Mouse (Mus musculus) embryonic facial prominence, embryonic 11.5 days (tissue): Measurements from ENCODE around the gene Hic2. TPM values are rescaled to one million over a fixed set of nuclear protein-coding genes. Genes with fewer than 3 reads are reported as not detected.

ENCODE experiments used
- ATAC-seq: fragments of 200-750 bp; cut with Nextera tagmentation; replicated peaks from 2 replicates; pipeline ENCODE4 v1.8.0; 2017; ENCODE audit warnings: low read depth; ENCODE audit not compliant: insufficient number of reproducible peaks, low FRiP score, low TSS enrichment
- DNase-seq: peaks from one replicate; pipeline ENCODE4 v3.0.0-alpha.2; 2015; ENCODE audit warnings: low spot score
- H3K27ac ChIP-seq: fragments of 300-500 bp; sonication (generic); replicated peaks from 2 replicates; pipeline ENCODE4 v1.5.1; 2014; ENCODE audit warnings: mild to moderate bottlenecking, low read depth, low read length, control low read depth
- H3K27me3 ChIP-seq: fragments of 300-500 bp; sonication (generic); 2 replicates; pipeline ENCODE4 v1.6.1; 2014; ENCODE audit warnings: mild to moderate bottlenecking, low read length, moderate library complexity, mixed read lengths; ENCODE audit not compliant: control insufficient read depth, insufficient read depth
- H3K36me3 ChIP-seq: fragments of 300-500 bp; sonication (generic); replicated peaks from 2 replicates; pipeline ENCODE4 v1.6.1; 2014; ENCODE audit warnings: low read depth, mild to moderate bottlenecking, low read length, moderate library complexity, mixed read lengths; ENCODE audit not compliant: control insufficient read depth, insufficient read depth
- H3K4me1 ChIP-seq: fragments of 300-500 bp; sonication (generic); 2 replicates; pipeline ENCODE4 v1.6.1; 2014; ENCODE audit warnings: low read length, mixed read lengths; ENCODE audit not compliant: control insufficient read depth, insufficient read depth
- H3K4me2 ChIP-seq: fragments of 300-500 bp; sonication (generic); 2 replicates; pipeline ENCODE4 v1.6.1; 2014; ENCODE audit warnings: low read depth, mild to moderate bottlenecking, control low read depth, low read length, moderate library complexity
- H3K4me3 ChIP-seq: fragments of 300-500 bp; sonication (generic); 2 replicates; pipeline ENCODE4 v1.5.1; 2014; ENCODE audit warnings: low read depth, low read length, control low read depth
- H3K9ac ChIP-seq: fragments of 300-500 bp; sonication (generic); replicated peaks from 2 replicates; pipeline ENCODE4 v1.6.1; 2014; ENCODE audit warnings: mild to moderate bottlenecking, control low read depth, low read length
- H3K9me3 ChIP-seq: fragments of 300-500 bp; sonication (generic); replicated peaks from 2 replicates; pipeline ENCODE4 v1.6.1; 2016; ENCODE audit warnings: mild to moderate bottlenecking, low read length, inconsistent platforms, mixed read lengths; ENCODE audit not compliant: control insufficient read depth
- WGBS: fragments of 180-500 bp; shearing (Covaris S2); extraction: QIAGEN DNeasy Blood & Tissue Kit; methylation state at CpG from one replicate; pipeline ENCODE4 v1.1.7; 2014; 5-methylcytosine and 5-hydroxymethylcytosine counted together
- polyA plus RNA-seq: library from polyadenylated mRNA; unstranded; fragments of >200 nt; fragmentation: Nextera tagmentation; extraction: Ambion mirVana; gene quantifications from 2 replicates; pipeline ENCODE4 v1.2.1, GENCODE M21; 2014

Hic2 gene
- polyA plus RNA-seq, 1 experiment from 2014 or later: 6.1 TPM

DNA sequence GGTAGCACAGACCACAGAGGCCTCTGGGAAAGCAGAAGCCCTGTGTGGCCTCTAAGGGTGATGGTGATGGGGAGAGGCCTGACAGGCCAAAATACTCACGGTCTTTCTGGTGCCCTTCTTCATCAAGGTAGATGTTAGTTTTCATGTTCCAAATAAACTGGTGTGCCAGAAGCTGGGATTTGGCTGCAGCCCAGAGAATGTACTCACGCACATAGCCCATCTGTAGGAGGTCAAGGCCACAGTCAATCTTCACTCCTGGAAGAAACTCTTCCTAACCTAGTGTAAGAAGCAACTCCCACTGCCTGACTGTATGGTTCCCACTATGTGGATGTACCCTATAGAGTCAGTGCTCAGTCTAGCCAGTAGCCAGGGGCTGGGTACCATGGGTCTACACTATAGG, 57.6 kb downstream of the Hic2 start:
- ATAC-seq: no peak
- no peak for DNase-seq
- Histone ChIP-seq H3K27me3 (no peaks in the 10 kb centered on the region), H3K4me1 (no peaks in the 10 kb centered on the region), H3K4me3 (no peak overlapping the region), H3K4me2 (no peak overlapping the region), H3K9ac (no peak overlapping the region), H3K9me3 (no peaks in the 10 kb centered on the region), H3K27ac (no peak overlapping the region), H3K36me3 (no peaks in the 10 kb centered on the region; the same call in 1 of the 2 replicates)
- 93% methylated on average over 2 of the region's 2 CpGs for WGBS

DNA sequence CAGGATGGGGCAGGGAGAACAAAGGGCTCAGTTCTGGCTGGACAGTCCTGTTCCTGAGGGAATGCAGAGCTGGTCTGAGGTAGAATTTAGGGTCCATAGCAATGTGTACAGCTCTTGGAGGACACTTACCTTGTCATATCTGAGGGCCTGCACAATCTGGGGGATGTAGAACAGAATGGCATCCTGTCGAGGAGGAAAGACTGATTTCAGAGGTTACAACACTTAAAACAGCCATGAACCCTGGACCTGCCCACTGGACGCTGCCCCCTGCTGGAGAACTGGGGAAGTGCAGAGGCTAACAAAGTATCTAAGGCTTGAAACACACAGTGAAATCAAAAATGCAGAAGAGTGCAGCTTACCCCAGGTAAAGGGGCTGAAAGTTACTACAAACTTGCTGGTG, 59.4 kb downstream of the Hic2 start:
- ATAC-seq (no peak), DNase-seq (peak; percentile 86)
- Histone ChIP-seq H3K27ac (no peak overlapping the region), H3K9me3 (no peaks in the 10 kb centered on the region), H3K4me1 (no peaks in the 10 kb centered on the region), H3K27me3 (no peaks in the 10 kb centered on the region), H3K9ac (no peak overlapping the region), H3K4me2 (no peak overlapping the region), H3K4me3 (no peak overlapping the region), H3K36me3 (no peaks in the 10 kb centered on the region; the same call in none of the 2 replicates)
- WGBS: 7% methylated on average over 2 of the region's 2 CpGs

DNA sequence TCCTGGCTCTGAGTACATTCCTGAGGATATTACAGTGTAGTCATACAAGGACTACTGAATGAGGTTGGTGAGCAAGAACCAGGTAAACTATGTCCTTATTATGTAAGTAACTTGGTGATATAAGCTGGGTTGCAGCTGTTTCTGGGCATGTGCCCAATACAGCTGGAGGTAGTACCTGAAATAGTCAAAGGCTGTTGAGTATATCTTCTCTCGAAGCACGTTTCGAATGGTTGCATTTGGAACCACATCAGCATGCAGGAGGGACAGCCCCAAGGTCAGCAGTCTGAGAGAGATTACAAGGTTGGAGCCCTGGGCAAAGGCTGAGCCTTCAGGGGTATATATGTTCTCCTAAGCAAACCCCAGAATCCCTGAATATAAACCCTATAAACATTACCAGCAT, 67.4 kb downstream of the Hic2 start:
- 92% methylated on average over 3 of the region's 3 CpGs for WGBS
- Histone ChIP-seq H3K27me3 (no peaks in the 10 kb centered on the region), H3K4me2 (no peak overlapping the region), H3K36me3 (peaks cover 3% of the 10 kb centered on the region), H3K9ac (no peak overlapping the region), H3K9me3 (no peaks in the 10 kb centered on the region), H3K4me3 (no peak overlapping the region), H3K4me1 (no peaks in the 10 kb centered on the region), H3K27ac (no peak overlapping the region)
- DNase-seq (no peak), ATAC-seq (no peak)

DNA sequence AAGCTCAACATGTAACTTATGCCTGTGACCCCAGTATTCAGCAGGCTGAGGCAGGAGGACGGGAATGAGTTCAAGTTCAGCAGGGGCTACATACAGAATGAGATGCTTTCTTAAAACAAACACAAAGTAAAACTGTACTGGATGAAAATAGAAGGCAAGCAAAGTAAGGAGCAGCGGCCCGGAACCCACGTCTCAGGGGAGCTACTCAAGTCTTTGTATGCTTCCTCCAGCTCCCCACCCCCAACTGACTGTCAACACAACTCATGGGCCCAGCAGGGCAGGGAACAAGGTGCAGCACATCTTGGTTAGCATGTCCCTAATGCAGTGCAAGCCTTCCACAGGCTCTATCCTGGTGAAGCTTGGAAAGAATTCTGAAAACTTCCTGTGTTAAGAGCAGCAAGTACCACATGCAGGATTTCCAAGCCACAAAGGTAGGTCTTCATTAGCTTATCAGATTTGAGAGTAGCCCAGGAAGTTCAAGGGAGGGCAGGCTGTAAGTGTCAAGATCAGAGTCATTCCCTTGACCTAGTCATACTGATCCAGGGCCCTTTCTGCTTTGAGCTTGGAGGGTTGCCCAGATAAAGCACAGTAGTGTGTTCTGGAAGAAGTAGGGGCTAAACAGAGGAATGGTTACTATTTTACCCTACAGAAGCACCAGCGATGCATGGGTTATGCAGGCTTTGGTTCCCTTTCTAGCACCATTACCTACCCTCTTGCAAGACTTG, 70.3 kb downstream of the Hic2 start:
- Histone ChIP-seq H3K27ac (no peak overlapping the region), H3K4me3 (no peak overlapping the region), H3K9me3 (no peaks in the 10 kb centered on the region), H3K9ac (no peak overlapping the region), H3K36me3 (peaks cover 3% of the 10 kb centered on the region), H3K27me3 (no peaks in the 10 kb centered on the region), H3K4me2 (no peak overlapping the region), H3K4me1 (no peaks in the 10 kb centered on the region)
- DNase-seq (no peak), ATAC-seq (no peak)
- WGBS: 86% methylated on average over 5 of the region's 5 CpGs

DNA sequence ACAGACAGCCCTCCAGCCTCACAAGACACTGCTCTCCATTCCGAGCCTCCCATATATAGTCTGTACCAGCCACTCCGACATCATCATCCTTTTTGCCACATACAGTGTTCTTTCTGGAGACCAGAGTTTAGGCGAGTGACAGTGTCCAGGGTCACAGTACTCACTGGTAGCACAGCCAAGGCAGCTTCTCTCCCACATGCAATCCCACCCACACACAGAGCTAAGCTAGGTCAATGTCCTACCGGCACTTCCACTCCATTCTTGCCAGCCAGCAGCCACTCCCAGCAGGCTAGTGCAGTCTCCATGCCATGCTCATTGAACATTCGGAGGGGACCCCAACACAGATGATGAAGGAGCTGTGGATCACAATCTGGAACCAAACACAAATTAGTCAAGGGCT, 74.1 kb downstream of the Hic2 start:
- no peak for DNase-seq
- Histone ChIP-seq H3K27me3 (no peaks in the 10 kb centered on the region), H3K4me2 (no peak overlapping the region), H3K9ac (no peak overlapping the region), H3K4me3 (no peak overlapping the region), H3K36me3 (peaks cover 3% of the 10 kb centered on the region), H3K4me1 (no peaks in the 10 kb centered on the region), H3K9me3 (no peaks in the 10 kb centered on the region), H3K27ac (no peak overlapping the region)
- ATAC-seq: no peak
- 96% methylated on average over 5 of the region's 5 CpGs for WGBS

DNA sequence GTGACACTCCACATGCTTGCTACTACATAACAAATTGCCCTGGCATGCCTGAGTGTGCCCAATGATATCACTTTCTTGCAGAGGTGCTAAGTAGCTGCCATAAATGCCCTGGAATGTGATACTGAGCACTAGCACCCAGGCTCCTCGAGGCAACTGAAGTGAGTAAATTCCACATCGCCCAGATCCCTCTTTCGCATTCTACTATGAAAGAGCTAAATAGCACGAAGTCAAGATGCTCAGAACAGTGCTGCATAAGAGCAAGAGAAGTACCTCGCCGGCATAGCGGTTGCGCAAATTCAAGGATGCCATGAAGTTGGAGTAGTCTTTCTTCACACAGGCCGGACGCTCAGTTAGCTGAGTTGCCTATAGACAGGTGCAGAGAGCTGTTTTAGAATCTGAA, 75.7 kb downstream of the Hic2 start:
- Histone ChIP-seq H3K4me1 (no peaks in the 10 kb centered on the region), H3K36me3 (no peaks in the 10 kb centered on the region; the same call in 1 of the 2 replicates), H3K9ac (no peak overlapping the region), H3K4me2 (no peak overlapping the region), H3K27me3 (no peaks in the 10 kb centered on the region), H3K9me3 (no peaks in the 10 kb centered on the region), H3K4me3 (no peak overlapping the region), H3K27ac (no peak overlapping the region)
- ATAC-seq: no peak
- WGBS: 91% methylated on average over 10 of the region's 10 CpGs
- DNase-seq: no peak

DNA sequence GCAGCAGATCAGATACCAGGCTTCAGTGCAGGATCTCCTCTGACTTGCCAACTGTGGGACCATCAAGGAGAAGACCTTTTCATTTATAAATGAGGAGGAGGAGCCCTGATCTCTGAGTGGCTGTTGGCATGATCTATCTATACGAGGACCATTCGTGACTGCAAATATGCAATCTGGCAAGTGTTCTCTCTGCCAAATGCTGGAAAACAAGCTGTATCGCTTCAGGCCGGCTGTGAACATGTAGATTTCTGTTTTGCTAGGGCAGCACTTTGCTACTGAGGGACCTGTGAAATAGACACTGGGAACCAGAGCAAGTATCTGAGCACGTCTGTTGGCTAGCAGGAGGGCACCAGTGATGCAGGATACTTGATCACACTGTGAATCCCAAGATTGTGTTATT, 79.2 kb downstream of the Hic2 start:
- H3K4me3 ChIP-seq: no peak overlapping the region
- 96% methylated on average over 5 of the region's 5 CpGs for WGBS
- no peak overlapping the region for H3K9ac ChIP-seq
- ATAC-seq: no peak
- no peak overlapping the region for H3K4me2 ChIP-seq
- no peaks in the 10 kb centered on the region for H3K9me3 ChIP-seq
- no peak for DNase-seq
- H3K27ac ChIP-seq: no peak overlapping the region
- no peaks in the 10 kb centered on the region for H3K27me3 ChIP-seq
- H3K36me3 ChIP-seq: peaks cover under 1% of the 10 kb centered on the region
- H3K4me1 ChIP-seq: no peaks in the 10 kb centered on the region
